Mouse (Mus musculus): ENCODE results near the gene Itgb1bp1.

Itgb1bp1 gene

DNA sequence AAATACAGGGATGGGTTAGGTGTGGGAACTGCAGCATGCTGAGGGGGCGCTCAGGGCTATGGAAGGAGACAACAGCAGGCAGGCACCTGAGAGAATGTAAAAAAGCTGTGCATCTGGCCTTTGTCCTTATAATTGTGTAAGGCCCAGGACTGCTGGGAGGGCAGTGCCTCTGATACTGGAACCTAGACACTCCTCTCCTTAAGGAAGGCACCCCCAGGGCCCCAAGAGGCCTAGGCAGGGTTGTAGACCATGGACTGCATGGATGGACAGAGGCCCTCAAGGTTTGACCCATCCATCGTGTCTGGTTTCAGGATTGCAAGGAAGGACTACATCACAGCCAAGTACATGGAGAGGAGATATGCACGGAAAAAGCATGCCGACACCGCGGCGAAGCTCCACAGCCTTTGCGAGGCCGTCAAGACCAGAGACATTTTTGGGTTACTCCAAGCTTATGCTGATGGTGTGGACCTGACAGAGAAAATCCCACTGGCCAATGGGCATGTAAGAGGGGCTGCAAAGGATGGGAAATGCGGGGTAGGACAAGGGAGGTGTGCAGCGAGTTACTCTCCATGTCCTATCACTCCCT, 41.6 kb downstream of the Itgb1bp1 start:
- DNase-seq (ENCODE audit: low spot score in 2 of 2), result no peak

DNA sequence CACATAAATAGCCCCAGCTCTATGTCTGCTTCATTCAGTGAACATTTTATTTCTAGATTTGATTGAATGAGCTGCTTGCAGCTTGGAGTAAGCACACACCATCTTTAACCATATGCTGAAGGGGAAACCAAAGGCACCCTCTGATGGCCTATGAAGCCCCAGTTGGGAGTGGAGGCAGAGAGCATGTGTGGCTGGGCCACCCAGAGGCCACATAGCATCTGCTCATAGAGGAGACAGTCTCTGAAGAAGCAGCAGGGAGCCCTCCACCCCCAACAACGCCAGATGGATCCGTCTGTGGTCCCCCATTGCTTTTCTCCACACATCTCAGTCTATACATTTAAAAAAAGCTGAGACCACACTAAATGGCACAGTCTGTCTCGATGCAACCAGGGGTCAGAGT, 44.1 kb downstream of the Itgb1bp1 start:
- no peak for DNase-seq (ENCODE audit: low spot score in 2 of 2)

DNA sequence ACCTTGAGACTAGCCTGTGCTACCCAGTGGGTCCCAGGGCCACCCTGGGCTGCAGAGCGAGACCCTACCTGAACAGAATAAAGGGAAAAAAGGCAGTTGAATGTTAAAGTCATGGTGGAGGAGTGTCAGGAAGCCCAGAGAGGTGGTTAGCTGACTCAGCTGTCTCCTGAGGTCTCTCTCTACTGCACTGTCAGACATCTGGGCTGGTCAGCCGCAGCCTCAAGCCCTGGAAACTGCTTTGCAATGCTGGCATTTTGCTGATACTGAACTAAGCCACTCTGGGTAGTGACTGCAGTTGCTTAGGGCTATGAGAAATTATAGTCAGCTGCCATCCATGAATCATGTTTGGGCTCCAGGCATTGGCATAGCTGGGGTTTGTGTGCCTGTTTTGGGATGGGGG, 51.5 kb downstream of the Itgb1bp1 start:
- DNase-seq (ENCODE audit: low spot score in 2 of 2), result no peak

DNA sequence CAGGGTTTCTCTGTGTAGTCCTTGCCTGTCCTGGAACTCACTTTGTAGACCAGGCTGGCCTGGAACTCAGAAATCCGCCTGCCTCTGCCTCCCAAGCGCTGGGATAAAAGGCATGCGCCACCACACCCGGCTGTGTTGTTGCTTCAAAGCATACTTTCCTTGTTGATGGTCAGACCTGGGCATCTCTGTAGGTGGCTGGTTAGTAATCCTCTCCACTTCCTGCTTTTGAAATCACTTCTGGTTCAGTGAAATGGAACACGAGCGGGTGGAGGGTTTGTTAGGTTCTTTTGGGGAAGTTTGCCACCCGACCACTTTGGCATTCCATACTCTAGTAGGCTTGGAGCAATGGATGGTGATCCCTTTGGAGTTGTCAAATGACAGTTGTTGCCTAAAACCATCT, 52.4 kb downstream of the Itgb1bp1 start:
- DNase-seq (ENCODE audit: low spot score in 2 of 2), result no peak

DNA sequence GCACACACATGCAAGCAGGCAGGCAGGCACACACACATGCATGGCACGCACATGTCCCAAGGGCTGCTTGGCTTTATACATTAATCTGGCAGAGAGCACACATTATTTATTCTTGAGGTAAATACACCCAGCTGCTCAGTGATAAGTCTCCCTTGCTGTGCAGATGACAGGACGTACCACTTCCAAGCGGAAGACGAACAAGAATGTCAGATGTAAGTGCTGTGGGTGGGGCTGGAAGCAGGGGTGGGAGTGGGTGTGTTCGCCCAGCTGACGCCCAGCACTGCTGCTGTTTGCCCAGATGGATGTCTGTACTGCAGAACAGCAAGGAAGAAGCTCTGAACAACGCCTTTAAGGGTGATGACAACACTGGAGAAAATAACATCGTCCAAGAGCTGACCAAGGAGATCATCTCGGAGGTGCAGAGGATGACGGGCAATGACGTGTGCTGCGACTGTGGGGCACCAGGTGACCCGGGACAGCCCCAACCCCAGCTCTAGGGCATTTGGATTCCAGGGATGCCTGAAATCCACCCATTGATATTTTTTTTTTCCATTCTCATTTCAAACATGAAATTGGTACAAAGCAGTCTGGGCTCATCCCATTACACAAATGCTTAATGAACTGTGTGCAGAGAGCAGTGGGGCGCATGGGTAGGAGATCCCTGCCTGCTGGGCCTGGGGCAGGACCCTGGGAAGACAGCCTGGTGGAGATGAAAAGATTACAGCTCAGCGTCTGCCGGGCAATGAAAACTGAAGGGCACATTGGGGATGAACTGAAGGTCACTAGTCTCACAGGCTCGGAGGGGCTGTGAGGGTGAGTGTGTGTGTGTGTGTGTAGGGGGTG, 56.8 kb downstream of the Itgb1bp1 start:
- no peak for DNase-seq (ENCODE audit: low spot score in 2 of 2)

DNA sequence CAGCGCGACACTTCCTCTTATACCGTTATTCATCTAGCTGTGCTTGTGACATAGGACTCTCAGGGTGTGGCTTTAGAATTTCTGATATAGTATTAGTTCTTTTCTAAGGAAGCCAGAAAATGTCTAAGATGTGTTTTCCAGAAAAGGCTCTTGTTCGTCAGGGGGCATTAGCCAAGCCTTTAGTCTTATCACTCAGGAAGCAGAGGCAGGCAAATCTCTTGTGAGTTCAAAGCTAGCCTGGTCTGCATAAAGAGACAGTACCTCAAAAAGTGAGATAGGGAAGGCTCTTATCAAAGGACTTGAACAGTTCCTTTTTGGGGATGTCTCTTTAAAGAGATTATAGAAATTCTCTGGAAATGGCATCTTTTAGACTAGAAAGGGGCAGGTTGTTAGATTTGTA, 57.4 kb downstream of the Itgb1bp1 start:
- DNase-seq (ENCODE audit: low spot score in 2 of 2), result no peak

GRCm38 (mm10) chr12:21227076-21227980, 58.8 kb downstream of the Itgb1bp1 start:
- no peak for DNase-seq (ENCODE audit: low spot score in 2 of 2)

GRCm38 (mm10) chr12:21226316-21226715, 59.8 kb downstream of the Itgb1bp1 start:
- DNase-seq (ENCODE audit: low spot score in 2 of 2), result no peak

- no peak for DNase-seq (ENCODE audit: low spot score in 2 of 2)
Observed at GRCm38 (mm10) chr12:21225358-21225757, 60.7 kb downstream of the Itgb1bp1 start.

DNA sequence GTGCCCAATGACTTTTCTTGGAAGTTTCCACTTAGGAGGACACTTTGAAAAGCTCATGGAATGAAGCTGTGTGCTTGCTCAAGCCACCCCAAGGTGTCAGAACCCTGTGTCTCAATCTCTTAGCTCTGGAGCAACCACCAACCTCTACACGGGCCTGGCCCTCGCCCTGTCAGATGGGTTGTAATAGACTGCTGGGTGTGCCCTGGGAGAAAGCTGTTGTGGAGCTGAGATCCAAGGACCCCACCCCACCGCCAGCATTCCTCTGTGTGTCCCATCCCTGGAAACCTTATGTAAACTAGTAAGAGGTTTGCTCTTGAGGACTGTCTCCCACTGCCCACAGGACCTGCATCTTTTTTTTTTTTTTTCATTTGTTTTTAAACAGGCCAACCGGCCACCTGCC, 62.2 kb downstream of the Itgb1bp1 start:
- DNase-seq (ENCODE audit: low spot score in 2 of 2), result no peak

DNA sequence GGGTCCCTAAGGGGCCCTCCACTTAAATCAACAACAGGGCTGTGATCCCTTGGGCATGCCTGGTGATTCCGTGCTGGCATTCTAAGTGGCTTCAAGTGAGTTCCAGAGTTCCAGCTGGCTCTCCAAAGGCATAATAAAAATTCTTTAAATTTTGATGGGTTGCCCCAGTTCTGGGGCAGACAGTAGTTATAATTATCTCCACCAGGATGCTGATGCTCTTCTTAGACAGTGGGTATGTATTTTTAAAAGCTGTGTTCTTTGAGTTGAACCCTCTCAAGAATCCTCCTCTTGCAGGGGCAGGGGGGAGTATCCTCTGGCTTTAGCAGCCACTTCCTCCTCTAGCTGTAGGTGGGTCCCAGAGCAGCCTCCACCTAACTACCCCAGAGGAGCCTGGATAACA, 65.5 kb downstream of the Itgb1bp1 start:
- DNase-seq (ENCODE audit: low spot score in 2 of 2), result no peak

DNA sequence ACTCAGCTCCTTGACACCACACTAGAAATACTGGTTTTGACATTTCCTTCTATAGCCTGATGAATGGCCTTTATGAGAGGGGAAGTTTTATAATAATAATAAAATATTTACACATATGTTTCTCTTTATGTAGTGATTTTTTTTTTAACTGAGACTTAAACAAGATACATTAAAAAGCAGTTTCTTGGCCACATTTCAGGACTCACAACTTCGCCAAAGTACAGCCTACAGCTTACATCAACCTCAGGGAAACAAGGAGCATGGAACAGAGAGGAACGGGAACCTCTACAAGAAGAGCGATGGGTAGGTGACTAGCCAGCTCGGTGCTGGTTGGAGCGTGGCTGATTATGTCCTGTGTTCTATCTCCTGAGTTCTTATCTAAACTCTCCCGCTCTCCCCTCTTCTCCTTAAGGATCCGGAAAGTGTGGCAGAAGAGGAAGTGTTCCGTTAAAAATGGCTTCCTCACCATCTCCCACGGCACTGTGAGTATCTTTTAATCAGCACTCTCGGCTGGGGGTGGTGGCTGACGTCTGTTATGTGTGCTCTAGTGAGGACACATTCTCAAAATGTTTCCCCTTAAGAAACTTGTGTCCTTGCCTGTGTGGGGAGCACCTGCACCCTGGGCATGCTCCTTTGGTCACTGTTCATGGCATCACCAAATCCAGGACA, 68.2 kb downstream of the Itgb1bp1 start:
- no peak for DNase-seq (ENCODE audit: low spot score in 2 of 2)

DNA sequence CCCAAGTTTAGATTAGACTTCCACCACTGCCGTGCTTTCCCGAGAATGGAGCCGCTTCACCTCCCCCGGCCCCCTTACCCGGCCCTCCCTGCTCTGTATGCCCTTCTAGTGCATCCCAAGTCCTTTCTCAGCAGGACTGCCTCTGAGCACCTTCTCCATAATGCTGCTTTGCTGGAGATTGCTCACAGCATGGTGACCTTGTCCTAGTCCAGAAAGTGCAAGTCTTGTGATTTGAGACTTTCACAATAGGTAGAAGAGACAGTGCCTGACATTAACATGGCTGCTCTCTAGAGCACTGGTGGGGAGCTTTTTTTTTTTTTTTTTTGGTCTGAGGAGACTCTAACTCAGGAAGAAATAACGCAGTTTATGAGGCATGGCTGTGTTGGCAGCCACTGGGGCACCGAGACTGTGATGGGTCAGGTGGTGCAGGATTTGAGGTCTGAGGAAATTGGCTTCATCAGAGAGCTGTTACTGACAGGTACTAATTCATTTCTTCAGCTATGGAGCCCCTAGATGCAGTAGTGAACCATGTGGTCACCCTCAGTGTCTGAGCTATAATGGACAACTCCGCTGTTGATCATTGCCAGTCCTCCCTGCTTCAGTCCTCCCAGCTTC, 71.4 kb downstream of the Itgb1bp1 start:
- no peak for DNase-seq (ENCODE audit: low spot score in 2 of 2)

DNA sequence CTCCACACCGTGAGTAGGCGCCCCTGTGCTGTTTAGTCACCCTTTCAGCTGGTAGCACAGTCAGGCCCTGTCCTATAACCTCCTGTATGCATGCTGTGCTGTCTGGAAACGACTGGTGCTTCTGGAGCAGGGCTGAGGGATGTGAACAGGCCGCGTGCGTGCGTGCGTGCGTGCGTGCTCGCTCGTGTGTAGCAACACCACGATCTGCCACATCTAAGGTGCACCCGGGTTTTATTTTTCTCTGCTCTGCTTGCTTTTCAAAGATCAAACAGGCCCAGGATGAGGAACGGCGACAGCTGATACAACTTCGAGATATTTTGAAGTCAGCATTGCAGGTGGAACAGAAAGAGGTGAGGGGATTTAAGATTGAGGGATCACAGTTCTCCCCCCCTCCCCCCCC, 73.2 kb downstream of the Itgb1bp1 start:
- no peak for DNase-seq (ENCODE audit: low spot score in 2 of 2)

GRCm38 (mm10) chr12:21209273-21209672, 76.8 kb downstream of the Itgb1bp1 start:
- no peak for DNase-seq (ENCODE audit: low spot score in 2 of 2)

- no peak for DNase-seq (ENCODE audit: low spot score in 2 of 2)
Observed at GRCm38 (mm10) chr12:21208172-21208795, 77.8 kb downstream of the Itgb1bp1 start.

GRCm38 (mm10) chr12:21207422-21207821, 78.7 kb downstream of the Itgb1bp1 start:
- no peak for DNase-seq (ENCODE audit: low spot score in 2 of 2)

GRCm38 (mm10) chr12:21205799-21206198, 80.3 kb downstream of the Itgb1bp1 start:
- DNase-seq (ENCODE audit: low spot score in 2 of 2), result no peak

DNA sequence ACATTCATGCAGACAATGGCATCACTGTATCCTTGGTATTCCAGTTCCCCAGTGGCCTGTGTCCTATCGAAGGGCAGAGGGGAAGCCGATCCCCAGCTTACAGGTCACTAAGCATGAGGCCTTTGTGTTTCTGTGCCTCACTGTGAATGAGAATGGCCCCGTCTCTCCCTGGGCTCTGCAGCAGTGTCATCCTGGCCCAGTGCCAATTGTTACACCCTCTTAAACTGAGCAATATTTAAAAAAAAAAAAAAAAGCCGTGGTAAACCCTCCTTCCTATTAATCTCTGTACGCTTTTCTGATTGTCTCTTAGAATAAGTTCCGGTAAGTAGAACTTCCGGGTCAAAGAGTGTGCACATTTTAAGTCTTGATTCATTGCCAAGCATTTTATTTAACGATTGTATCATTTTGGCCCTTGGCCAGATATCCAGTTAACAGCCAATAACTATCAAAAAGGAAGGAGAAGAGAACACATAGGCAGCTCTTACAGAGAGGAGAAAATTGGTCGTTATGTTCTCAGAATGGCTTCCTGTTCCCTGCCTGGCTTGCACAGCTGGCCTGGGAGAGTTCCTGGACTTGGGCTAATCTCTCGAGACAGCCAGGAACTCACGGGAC, 81.3 kb downstream of the Itgb1bp1 start:
- DNase-seq (ENCODE audit: low spot score in 2 of 2), result no peak

GRCm38 (mm10) chr12:21201485-21202269, 84.4 kb downstream of the Itgb1bp1 start:
- DNase-seq (ENCODE audit: low spot score in 2 of 2), result no peak

All from frontal cortex, postnatal 25 days (tissue).